Mouse (Mus musculus): ENCODE measurements around the gene Gins2.

Gene Gins2

GRCm38 (mm10) chr8:120565151-120565711, 23.9 kb downstream of the Gins2 start:
- peak; percentile 81 for DNase-seq (ENCODE audit: low spot score)

- DNase-seq (ENCODE audit: low spot score) = peak; percentile 75
Measured at GRCm38 (mm10) chr8:120563851-120564837, 25.0 kb downstream of the Gins2 start.

GRCm38 (mm10) chr8:120563348-120563724, 25.8 kb downstream of the Gins2 start:
- DNase-seq (ENCODE audit: low spot score) = peak; percentile 75

- DNase-seq (ENCODE audit: low spot score) = no peak
Measured at GRCm38 (mm10) chr8:120562680-120563347, 26.3 kb downstream of the Gins2 start.

GRCm38 (mm10) chr8:120561539-120562435, 27.3 kb downstream of the Gins2 start:
- no peak for DNase-seq (ENCODE audit: low spot score)

GRCm38 (mm10) chr8:120560535-120560934, 28.6 kb downstream of the Gins2 start:
- no peak for DNase-seq (ENCODE audit: low spot score)

- DNase-seq (ENCODE audit: low spot score) = peak; percentile 82
Measured at GRCm38 (mm10) chr8:120559654-120560053, 29.4 kb downstream of the Gins2 start.

GRCm38 (mm10) chr8:120558162-120558561, 30.9 kb downstream of the Gins2 start:
- DNase-seq (ENCODE audit: low spot score) = no peak

- DNase-seq (ENCODE audit: low spot score) = no peak
Measured at GRCm38 (mm10) chr8:120557170-120557965, 31.7 kb downstream of the Gins2 start.

- DNase-seq (ENCODE audit: low spot score) = no peak
Measured at GRCm38 (mm10) chr8:120556198-120556892, 32.8 kb downstream of the Gins2 start.

- DNase-seq (ENCODE audit: low spot score) = no peak
Measured at GRCm38 (mm10) chr8:120554466-120555039, 34.6 kb downstream of the Gins2 start.

GRCm38 (mm10) chr8:120553441-120554123, 35.5 kb downstream of the Gins2 start:
- DNase-seq (ENCODE audit: low spot score) = no peak

GRCm38 (mm10) chr8:120552509-120552908, 36.6 kb downstream of the Gins2 start:
- no peak for DNase-seq (ENCODE audit: low spot score)

- DNase-seq (ENCODE audit: low spot score) = no peak
Measured at GRCm38 (mm10) chr8:120551677-120551980, 37.5 kb downstream of the Gins2 start.

GRCm38 (mm10) chr8:120550937-120551676, 38.0 kb downstream of the Gins2 start:
- no peak for DNase-seq (ENCODE audit: low spot score)

- no peak for DNase-seq (ENCODE audit: low spot score)
Measured at GRCm38 (mm10) chr8:120550430-120550829, 38.7 kb downstream of the Gins2 start.

GRCm38 (mm10) chr8:120549922-120550321, 39.2 kb downstream of the Gins2 start:
- DNase-seq (ENCODE audit: low spot score) = peak; percentile 76

GRCm38 (mm10) chr8:120549321-120549921, 39.7 kb downstream of the Gins2 start:
- peak; percentile 76 for DNase-seq (ENCODE audit: low spot score)
